Mouse (Mus musculus): ENCODE measurements around the gene Loxl3.

- TF ChIP-seq TAL1 (IDR thresholded peaks at IDR 0.05; ENCODE audit: low read length) (no peak), GATA1 (IDR thresholded peaks at IDR 0.05; ENCODE audit: low read length) (no peak)
These were observed 62.0 kb downstream of the Loxl3 start for GRCm38 (mm10) chr6:83095968-83096367.

Data from erythroblast, embryonic 14.5 days (primary cell).